ENCODE assay signal across 13 mouse cellular contexts in genomic region chr12:44574167-44574566, GRCm38 (mm10).
"Had no signal": no experiment of that assay in that cellular context is flagged by ENCODE, and none has a peak within 500 bp of the region (broad histone marks: within the 10 kb centered on the region; RNA-seq: fewer than 3 reads in every experiment).

No protein-coding gene starts in this region.

- DNase-seq: lung, adult 18-20 months; lung, embryonic 14.5 days; lung, postnatal 10 days; lung, postnatal 4 days; right cerebral cortex, postnatal 14 days; thymus, adult 18-20 months; thymus, postnatal 14 days; thymus, postnatal 36 days had no signal

- H3K4me3 ChIP-seq: midbrain, embryonic 13.5 days; midbrain, embryonic 15.5 days; neural tube, embryonic 12.5 days; stomach, embryonic 15.5 days had no signal

- H3K27ac ChIP-seq: midbrain, embryonic 13.5 days; midbrain, embryonic 15.5 days; neural tube, embryonic 12.5 days; stomach, embryonic 15.5 days; stomach, postnatal 0 days had no signal

- ATAC-seq: midbrain, embryonic 13.5 days; midbrain, embryonic 15.5 days had no signal
